Mouse (Mus musculus) intestine, postnatal 0 days (tissue): ENCODE measurements around the gene Prune2. TPM values are rescaled to one million over a fixed set of nuclear protein-coding genes. Genes with fewer than 3 reads are reported as not detected.
A peak's percentile ranks its signal among the peaks of the same experiment; 100 is the strongest.

Experiments used
- ATAC-seq: fragments of 200-750 bp; cut with Nextera tagmentation; 2 replicates; pipeline ENCODE4 v1.8.0; 2017; ENCODE audit warnings: mild to moderate bottlenecking, moderate TSS enrichment, moderate library complexity
- H3K27ac ChIP-seq: fragments of 300-500 bp; sonication (generic); 2 replicates; pipeline ENCODE4 v1.5.1; 2014; ENCODE audit warnings: mild to moderate bottlenecking, low read depth, low read length, moderate library complexity
- H3K27me3 ChIP-seq: fragments of 300-500 bp; sonication (generic); replicated peaks from 2 replicates; pipeline ENCODE4 v1.6.1; 2014; ENCODE audit warnings: low read length, mixed read lengths; ENCODE audit not compliant: control insufficient read depth, insufficient read depth
- H3K36me3 ChIP-seq: fragments of 300-500 bp; sonication (generic); 2 replicates; pipeline ENCODE4 v1.6.1; 2014; ENCODE audit warnings: mild to moderate bottlenecking, moderate library complexity; ENCODE audit not compliant: control insufficient read depth, insufficient read depth
- H3K4me1 ChIP-seq: fragments of 300-500 bp; sonication (generic); replicated peaks from 2 replicates; pipeline ENCODE4 v1.6.1; 2014; ENCODE audit warnings: antibody characterized with exemption, low read length, mixed read lengths; ENCODE audit not compliant: control insufficient read depth, insufficient read depth
- H3K4me2 ChIP-seq: fragments of 300-500 bp; sonication (generic); replicated peaks from 2 replicates; pipeline ENCODE4 v1.6.1; 2014; ENCODE audit warnings: low read depth, mild to moderate bottlenecking, moderate library complexity
- H3K4me3 ChIP-seq: fragments of 300-500 bp; sonication (generic); 2 replicates; pipeline ENCODE4 v1.5.1; 2014; ENCODE audit warnings: low read depth, low read length
- H3K9ac ChIP-seq: fragments of 300-500 bp; sonication (generic); 2 replicates; pipeline ENCODE4 v1.6.1; 2014; ENCODE audit warnings: mild to moderate bottlenecking, low read depth, low read length
- H3K9me3 ChIP-seq: fragments of 300-500 bp; sonication (generic); 2 replicates; pipeline ENCODE4 v1.6.1; 2016; ENCODE audit warnings: mixed run types; ENCODE audit not compliant: control insufficient read depth
- CTCF ChIP-seq: sonication (generic); IDR thresholded peaks from 2 replicates; pipeline ENCODE4 v1.5.1; 2016; ENCODE audit warnings: low read depth, mild to moderate bottlenecking, control low read depth, antibody characterized with exemption, moderate library complexity
- WGBS: fragments of 180-500 bp; shearing (Covaris S2); extraction: QIAGEN DNeasy Blood & Tissue Kit; methylation state at CpG from one replicate; pipeline ENCODE4 v1.1.7; 2014; 5-methylcytosine and 5-hydroxymethylcytosine counted together
- polyA plus RNA-seq: library from polyadenylated mRNA; unstranded; fragments of >200 nt; fragmentation: Nextera tagmentation; extraction: Ambion mirVana; gene quantifications from 2 replicates; pipeline ENCODE4 v1.2.1, GENCODE M21; 2015

Prune2 gene
- polyA plus RNA-seq, 1 experiment from 2014 or later: 1.1 TPM

DNA sequence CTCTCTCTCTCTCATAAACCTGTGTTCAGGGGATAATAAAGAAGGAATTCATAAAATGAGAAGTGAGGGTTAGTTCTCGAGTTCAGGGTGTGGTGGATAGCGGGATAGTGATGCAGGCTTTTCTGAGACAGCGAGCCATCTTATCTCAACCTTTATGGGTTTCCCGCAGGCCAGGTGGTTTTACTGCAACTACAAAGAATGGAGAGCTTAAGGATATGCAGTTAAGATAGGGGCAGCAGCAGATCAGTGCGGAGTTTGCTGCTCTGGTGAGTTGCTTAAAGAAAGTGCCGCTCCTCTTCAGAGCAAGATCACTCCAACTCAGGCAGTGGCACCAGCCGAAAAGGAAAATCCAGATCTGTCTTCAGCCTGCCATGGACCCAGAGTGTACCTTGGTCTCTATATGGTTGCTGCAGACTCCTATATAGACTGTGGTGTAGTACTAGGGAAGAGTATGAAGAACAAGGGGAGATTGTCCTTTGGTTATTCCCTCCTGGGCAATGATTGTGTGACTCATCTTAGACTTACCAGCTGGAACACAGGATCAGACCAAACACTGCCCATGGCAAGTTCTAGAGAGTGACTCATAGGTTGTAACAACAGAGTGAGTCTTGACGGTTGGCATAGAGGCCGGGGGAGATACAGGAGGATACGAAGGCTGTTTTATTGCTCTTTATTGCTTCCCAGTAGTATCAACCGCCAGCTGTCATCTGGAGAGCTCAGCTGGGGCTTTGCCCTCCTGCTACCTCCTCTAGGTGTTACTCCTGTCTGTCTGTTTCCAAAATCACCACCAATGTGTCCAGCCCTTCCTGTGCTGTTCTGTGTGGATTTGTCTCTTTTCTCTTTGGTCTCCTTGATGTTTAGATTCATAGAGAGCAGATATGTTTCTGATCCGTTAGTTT lies 184.3 kb downstream of the Prune2 start:
- WGBS: 37% methylated on average over 12 of the region's 12 CpGs
- Histone ChIP-seq H3K4me2 (no peak overlapping the region), H3K27ac (no peak overlapping the region), H3K27me3 (0 out of 2 replicates have a peak, but pooled peaks cover 5% of the 10 kb centered on the region), H3K4me1 (no peaks in the 10 kb centered on the region), H3K36me3 (no peaks in the 10 kb centered on the region), H3K9ac (no peak overlapping the region), H3K9me3 (no peaks in the 10 kb centered on the region), H3K4me3 (no peak overlapping the region)
- TF ChIP-seq CTCF: no peak
- peak; percentile 94 for ATAC-seq

GRCm38 (mm10) chr19:17143245-17143644 lies 187.3 kb downstream of the Prune2 start:
- Histone ChIP-seq H3K27ac (no peak overlapping the region), H3K4me1 (no peaks in the 10 kb centered on the region), H3K4me2 (no peak overlapping the region), H3K4me3 (no peak overlapping the region), H3K27me3 (no peaks in the 10 kb centered on the region), H3K36me3 (no peaks in the 10 kb centered on the region), H3K9me3 (no peaks in the 10 kb centered on the region), H3K9ac (no peak overlapping the region)
- TF ChIP-seq CTCF: no peak
- 98% methylated on average over 2 of the region's 2 CpGs for WGBS
- ATAC-seq: no peak

- ATAC-seq: no peak
Observed at GRCm38 (mm10) chr19:17144205-17144604, 188.3 kb downstream of the Prune2 start.

GRCm38 (mm10) chr19:17150064-17150463 lies 194.1 kb downstream of the Prune2 start:
- Histone ChIP-seq H3K4me3 (no peak overlapping the region), H3K4me2 (no peak overlapping the region), H3K9ac (no peak overlapping the region), H3K27me3 (no peaks in the 10 kb centered on the region), H3K36me3 (no peaks in the 10 kb centered on the region), H3K4me1 (no peaks in the 10 kb centered on the region), H3K9me3 (no peaks in the 10 kb centered on the region), H3K27ac (no peak overlapping the region)
- WGBS: 86% methylated on average over 7 of the region's 7 CpGs
- TF ChIP-seq CTCF: no peak
- no peak for ATAC-seq

More at GRCm38 (mm10) chr19:17144205-17144604, 188.3 kb downstream of the Prune2 start:
- Histone ChIP-seq H3K4me2 (no peak overlapping the region), H3K9ac (no peak overlapping the region), H3K27me3 (no peaks in the 10 kb centered on the region), H3K4me1 (no peaks in the 10 kb centered on the region), H3K4me3 (no peak overlapping the region), H3K36me3 (no peaks in the 10 kb centered on the region), H3K9me3 (no peaks in the 10 kb centered on the region), H3K27ac (no peak overlapping the region)
- no peak for TF ChIP-seq CTCF
- 82% methylated on average over 6 of the region's 6 CpGs for WGBS

GRCm38 (mm10) chr19:17151781-17152180 lies 195.9 kb downstream of the Prune2 start:
- H3K27me3 ChIP-seq: no peaks in the 10 kb centered on the region
- no peaks in the 10 kb centered on the region for H3K4me1 ChIP-seq
- 71% methylated on average over 6 of the region's 6 CpGs for WGBS
- no peak overlapping the region for H3K4me2 ChIP-seq
- no peak overlapping the region for H3K4me3 ChIP-seq
- ATAC-seq: no peak
- no peak overlapping the region for H3K27ac ChIP-seq
- H3K9ac ChIP-seq: no peak overlapping the region
- no peaks in the 10 kb centered on the region for H3K36me3 ChIP-seq
- no peak for TF ChIP-seq CTCF
- no peaks in the 10 kb centered on the region for H3K9me3 ChIP-seq

DNA sequence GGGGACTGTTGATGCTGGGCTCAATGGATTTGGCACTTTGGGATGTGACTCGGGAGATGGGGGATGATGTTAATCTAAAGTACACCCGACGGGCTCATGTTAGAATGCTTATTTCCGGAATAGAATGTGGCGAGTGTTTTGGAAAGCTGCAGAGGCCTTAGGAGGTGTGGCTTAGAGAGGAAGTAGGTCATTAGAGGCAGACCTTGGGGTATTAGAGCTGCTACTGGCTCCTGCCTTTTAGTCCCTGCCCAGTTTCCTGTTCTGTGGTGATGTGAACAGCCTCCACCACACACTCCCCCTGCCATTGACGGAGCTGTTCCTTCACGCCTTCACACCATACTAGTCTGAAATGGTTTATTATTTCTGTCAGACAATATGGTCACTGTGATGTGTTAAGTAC lies 196.5 kb downstream of the Prune2 start:
- Histone ChIP-seq H3K27me3 (no peaks in the 10 kb centered on the region), H3K27ac (no peak overlapping the region), H3K4me3 (no peak overlapping the region), H3K4me2 (no peak overlapping the region), H3K36me3 (no peaks in the 10 kb centered on the region), H3K9me3 (no peaks in the 10 kb centered on the region), H3K4me1 (no peaks in the 10 kb centered on the region), H3K9ac (no peak overlapping the region)
- no peak for TF ChIP-seq CTCF
- 83% methylated on average over 7 of the region's 7 CpGs for WGBS
- ATAC-seq: no peak
